Mouse (Mus musculus) myocyte (in vitro differentiated cells): ENCODE measurements around the gene Khdc1b.

Source experiments
- CEBPB ChIP-seq: IDR thresholded peaks from 2 replicates; pipeline ENCODE4 v1.6.1; 2011; ENCODE audit warnings: mild to moderate bottlenecking, moderate library complexity; ENCODE audit not compliant: poor library complexity, insufficient read depth, severe bottlenecking
- E2F4 ChIP-seq: IDR thresholded peaks from one replicate; pipeline ENCODE4 v1.6.1; 2011; ENCODE audit warnings: mild to moderate bottlenecking, control low read depth, moderate library complexity; ENCODE audit not compliant: insufficient read depth
- MAX ChIP-seq: IDR thresholded peaks from one replicate; pipeline ENCODE4 v1.6.1; 2011; ENCODE audit warnings: low read depth, mild to moderate bottlenecking, control low read depth
- MYOD1 ChIP-seq, 3 experiments: IDR thresholded peaks; one replicate each; pipeline ENCODE4 v1.6.1; 2011; ENCODE audit warnings: control low read depth in 2 of 3, low read depth in 2 of 3, mild to moderate bottlenecking in 2 of 3, moderate library complexity in 1 of 3; ENCODE audit not compliant: insufficient read length in 2 of 3, control insufficient read depth in 1 of 3
- MYOG ChIP-seq, 3 experiments: IDR thresholded peaks; one replicate each; pipeline ENCODE4 v1.6.1; 2011; ENCODE audit warnings: control low read depth in 2 of 3, low read depth in 2 of 3, mild to moderate bottlenecking in 2 of 3; ENCODE audit not compliant: insufficient read length in 2 of 3, control insufficient read depth in 1 of 3, insufficient read depth in 1 of 3
- POLR2A ChIP-seq: IDR thresholded peaks from one replicate; pipeline ENCODE4 v1.6.1; 2011; ENCODE audit warnings: low read depth, mild to moderate bottlenecking, control low read depth, moderate library complexity; ENCODE audit not compliant: insufficient read length
- POLR2AphosphoS2 ChIP-seq: IDR thresholded peaks from one replicate; pipeline ENCODE4 v1.6.1; 2011; ENCODE audit warnings: low read depth, control low read depth; ENCODE audit not compliant: insufficient read length
- REST ChIP-seq: IDR thresholded peaks from one replicate; pipeline ENCODE4 v1.6.1; 2011; ENCODE audit warnings: mild to moderate bottlenecking, control low read depth, moderate library complexity; ENCODE audit not compliant: insufficient read depth, insufficient read length
- SRF ChIP-seq: IDR thresholded peaks from one replicate; pipeline ENCODE4 v1.6.1; 2011; ENCODE audit warnings: low read depth; ENCODE audit not compliant: control insufficient read depth, insufficient read length
- TCF12 ChIP-seq: IDR thresholded peaks from one replicate; pipeline ENCODE4 v1.6.1; 2011; ENCODE audit warnings: mild to moderate bottlenecking, control low read depth; ENCODE audit not compliant: poor library complexity, insufficient read depth, severe bottlenecking
- TCF3 ChIP-seq: IDR thresholded peaks from one replicate; pipeline ENCODE4 v1.6.1; 2011; ENCODE audit warnings: low read depth, control low read depth; ENCODE audit not compliant: insufficient read length
- USF1 ChIP-seq: IDR thresholded peaks from one replicate; pipeline ENCODE4 v1.6.1; 2011; ENCODE audit warnings: low read depth, mild to moderate bottlenecking, control low read depth, moderate library complexity

GRCm38 (mm10) chr1:21411331-21412196 is 28.2 kb downstream of the Khdc1b start:
- TF ChIP-seq TCF12: no peak
- no peak for TF ChIP-seq POLR2A
- no peak for TF ChIP-seq E2F4
- TF ChIP-seq MAX: no peak
- no peak for TF ChIP-seq POLR2AphosphoS2
- no peak for TF ChIP-seq USF1
- TF ChIP-seq SRF: no peak
- TF ChIP-seq MYOG (IDR thresholded peaks at IDR 0.05; ENCODE audit: control insufficient read depth in 1 of 3, insufficient read depth in 1 of 3, insufficient read length in 2 of 3, low read depth in 2 of 3): no peak
- no peak for TF ChIP-seq MYOD1 (IDR thresholded peaks at IDR 0.05; ENCODE audit: control insufficient read depth in 1 of 3, insufficient read length in 2 of 3, low read depth in 2 of 3)
- no peak for TF ChIP-seq REST
- TF ChIP-seq CEBPB: no peak
- no peak for TF ChIP-seq TCF3
